Mouse (Mus musculus): ENCODE measurements around the gene Itpa. TPM values are rescaled to one million over a fixed set of nuclear protein-coding genes. Genes with fewer than 3 reads are reported as not detected.

Gene Itpa
- total RNA-seq (2023) = 16.9 TPM

GRCm38 (mm10) chr2:130667559-130667958 is at the start of gene Itpa:
Itpa (plus strand) TSS chr2:130667610.

DNA sequence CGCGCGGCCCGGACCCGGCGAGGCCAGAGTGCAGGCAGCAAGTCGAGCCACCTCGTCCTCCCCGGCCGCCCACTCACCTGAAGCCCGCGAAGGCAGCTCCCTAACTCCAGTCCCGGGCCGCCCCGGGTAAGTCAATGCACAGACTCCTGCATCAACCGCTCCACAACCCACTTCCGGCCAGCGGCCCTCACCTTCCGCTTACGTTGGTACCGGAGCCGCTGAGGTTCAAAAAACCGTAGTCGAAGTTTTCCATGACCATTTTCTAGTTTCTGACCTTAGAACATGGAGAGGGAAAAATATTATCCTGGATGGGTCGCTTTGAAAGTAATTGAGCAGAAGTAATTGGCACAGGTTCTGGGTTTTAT is 37.6 kb upstream of the Itpa start, which contains the start of the genes Fastkd5 and Ubox5:
Gene Fastkd5, minus strand, starts transcription at position 189 of the 365 bp plus-strand sequence.
Gene Ubox5, minus strand, starts transcription at position 200 of the 365 bp plus-strand sequence.

GRCm38 (mm10) chr2:130642684-130643369 is 24.6 kb upstream of the Itpa start, which contains the start of gene Lzts3:
Lzts3 (minus strand) TSS chr2:130642803.

DNA sequence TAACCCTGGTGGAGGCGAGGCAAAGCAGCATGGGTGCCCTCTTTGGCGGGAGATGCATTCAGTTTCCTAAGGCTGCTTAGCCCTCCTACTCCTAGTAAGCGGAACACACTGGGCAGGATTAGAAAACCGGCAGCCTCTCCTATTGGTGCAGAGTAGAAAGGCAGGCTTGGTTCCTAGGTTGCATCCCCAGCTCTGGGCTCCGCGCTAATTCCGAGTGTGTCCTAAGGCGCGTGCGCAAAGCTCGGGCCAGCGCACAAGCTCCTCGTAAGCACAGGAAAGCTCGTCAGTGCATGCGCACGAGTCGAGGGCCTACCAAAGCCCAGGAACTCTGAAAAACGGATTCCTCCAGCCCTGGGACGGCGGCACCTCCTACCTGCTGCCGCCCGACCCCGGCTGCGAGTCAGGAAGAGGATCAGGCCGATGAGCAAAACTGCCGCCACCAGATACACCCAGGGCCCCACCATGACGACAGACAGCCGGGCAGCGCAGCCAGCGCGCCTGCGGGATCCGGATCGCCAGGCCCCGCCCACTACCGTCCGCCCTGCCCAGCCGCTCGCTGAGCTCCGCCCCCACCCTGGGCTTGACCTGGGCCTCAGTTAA is 3.2 kb upstream of the Itpa start, which contains the start of gene Ddrgk1:
Gene Ddrgk1, minus strand, starts transcription at position 558 of the 600 bp plus-strand sequence.

DNA sequence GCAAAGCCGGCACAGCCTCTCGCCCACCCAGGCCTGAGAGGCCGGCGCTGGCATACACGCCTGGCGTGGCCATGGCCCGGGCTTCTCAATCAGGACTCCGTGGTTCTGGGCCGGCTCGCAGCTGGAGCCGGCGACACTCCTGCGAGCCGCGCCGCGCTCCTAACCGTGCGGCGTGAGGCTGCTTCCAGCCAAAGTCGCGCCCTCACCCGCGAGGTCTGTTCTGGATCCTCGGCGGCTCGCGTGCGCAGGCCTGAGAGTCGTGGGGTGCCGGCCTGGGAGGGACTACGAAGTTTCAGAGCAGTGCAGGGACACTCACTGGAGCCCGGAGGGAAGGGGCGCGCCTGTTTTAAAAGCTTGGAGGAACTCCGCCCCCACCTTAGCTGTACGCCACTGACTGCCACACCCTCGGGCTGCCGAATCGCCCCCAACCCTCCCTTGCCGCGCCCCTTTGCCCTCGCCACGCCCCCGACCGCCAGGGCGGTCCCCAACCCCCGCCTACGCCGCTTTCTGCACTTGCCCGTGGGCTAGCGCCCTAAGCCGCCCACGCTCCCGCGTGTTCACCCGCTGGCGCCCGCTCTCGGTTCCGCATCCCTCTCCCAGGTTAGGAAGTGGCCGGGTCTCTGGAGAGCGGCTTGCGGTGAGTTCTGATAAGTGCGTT is 29.9 kb downstream of the Itpa start, which contains the start of gene Slc4a11:
Gene Slc4a11, minus strand, starts transcription at position 367 of the 658 bp plus-strand sequence.

Other genes starting within 250 kb of the Itpa start
- 166 TPM for gene Vps16, start 243.3 kb upstream of the Itpa start, total RNA-seq (2023)
- 25.7 TPM for gene Pced1a, start 242.9 kb upstream of the Itpa start, total RNA-seq (2023)
- 118 TPM for gene Ptpra, start 217.3 kb upstream of the Itpa start, total RNA-seq (2023)
- gene Mrps26, start 103.9 kb upstream of the Itpa start, total RNA-seq (2023) = 57.2 TPM
- not detected for gene Oxt, start 91.4 kb upstream of the Itpa start, total RNA-seq (2023)
- not detected for gene Avp, start 85.1 kb upstream of the Itpa start, total RNA-seq (2023)
- 7.4 TPM for gene Fastkd5, start 37.6 kb upstream of the Itpa start, total RNA-seq (2023)
- 6.5 TPM for gene Ubox5, start 37.6 kb upstream of the Itpa start, total RNA-seq (2023)
- 3.7 TPM for gene Lzts3, start 24.8 kb upstream of the Itpa start, total RNA-seq (2023)
- 130 TPM for gene Ddrgk1, start 3.0 kb upstream of the Itpa start, total RNA-seq (2023)
- gene Slc4a11, start 29.9 kb downstream of the Itpa start, total RNA-seq (2023) = 0.28 TPM
- gene 4930402H24Rik, start 238.8 kb downstream of the Itpa start, total RNA-seq (2023) = 28.9 TPM
- 21.3 TPM for gene Atrn, start 238.9 kb downstream of the Itpa start, total RNA-seq (2023)